Comparison of ENCODE assay signal across 20 mouse cellular contexts in genomic region chr8:122953028-122953427, GRCm38 (mm10).
A peak's percentile ranks its signal among the peaks of the same experiment; 100 is the strongest.
DNase-seq lines count a peak whose midpoint lies in the region; ATAC-seq lines count a peak whose summit lies in the region.
"Had no signal": no experiment of that assay in that cellular context is flagged by ENCODE, and none has a peak within 500 bp of the region (broad histone marks: within the 10 kb centered on the region; RNA-seq: fewer than 3 reads in every experiment).

No protein-coding gene starts in this region.

- no peak for DNase-seq in liver, embryonic 13.5 days
- no peak for DNase-seq in liver
- DNase-seq in layer of hippocampus, postnatal 14 days (ENCODE audit: low spot score in 2 of 2): no peak
- no peak for DNase-seq in urinary bladder, postnatal 25 days (ENCODE audit: low spot score)
- DNase-seq in liver, embryonic 11.5 days (ENCODE audit: low spot score): no peak
- DNase-seq: adrenal gland, postnatal 10 days; cerebellum, adult 2 months; cerebellum, postnatal 25 days; embryo, embryonic 11 days; kidney, adult 11 months; lung, postnatal 4 days had no signal

- H3K4me1 ChIP-seq in liver, embryonic 13.5 days (replicated peaks): peaks cover 80% of the 10 kb centered on the region
- H3K4me1 ChIP-seq in liver, embryonic 11.5 days (replicated peaks; ENCODE audit: control insufficient read depth, insufficient read depth, low read length): peaks cover 59% of the 10 kb centered on the region

- no peak for ATAC-seq in liver, embryonic 13.5 days (ENCODE audit: low read depth)
- peak; percentile 64 for ATAC-seq in activated CD4-positive, CD25-positive, alpha-beta regulatory T cell, adult 4 months
- peak; percentile 50 for ATAC-seq in megakaryocyte, adult 5-6 weeks (ENCODE audit: poor library complexity, severe bottlenecking)
- peak; percentile 36; the same call in 1 of the 2 replicates for ATAC-seq in neutrophil, adult 5-6 weeks (ENCODE audit: extremely low read depth, insufficient number of reproducible peaks, low FRiP score, poor library complexity, severe bottlenecking)
- no peak for ATAC-seq in liver, embryonic 11.5 days (replicated peaks; ENCODE audit: low FRiP score)
- ATAC-seq: forebrain, embryonic 13.5 days; hindbrain, postnatal 0 days had no signal

- no peak overlapping the region for H3K4me2 ChIP-seq in liver, embryonic 13.5 days
- no peak overlapping the region for H3K4me2 ChIP-seq in liver, embryonic 11.5 days
- H3K4me2 ChIP-seq: embryonic facial prominence, embryonic 13.5 days; forebrain, embryonic 13.5 days; heart, embryonic 11.5 days; midbrain, embryonic 11.5 days had no signal

- no peaks in the 10 kb centered on the region for H3K36me3 ChIP-seq in liver, embryonic 13.5 days
- no peaks in the 10 kb centered on the region for H3K36me3 ChIP-seq in liver, embryonic 11.5 days (ENCODE audit: control insufficient read depth, insufficient read depth, low read length)
- H3K36me3 ChIP-seq: embryonic facial prominence, embryonic 13.5 days had no signal

- 42% methylated on average over 6 of the region's 6 CpGs for WGBS in liver, embryonic 13.5 days (ENCODE audit: insufficient replicate concordance)
- 70% methylated on average over 6 of the region's 6 CpGs for WGBS in liver, embryonic 11.5 days

- peak overlapping the region; percentile 21; the same call in 1 of the 2 replicates for H3K27ac ChIP-seq in liver, embryonic 13.5 days
- no peak overlapping the region for H3K27ac ChIP-seq in liver, embryonic 11.5 days (ENCODE audit: low read depth, low read length)
- H3K27ac ChIP-seq: embryonic facial prominence, embryonic 13.5 days; forebrain, embryonic 13.5 days; hindbrain, postnatal 0 days had no signal

- H3K27me3 ChIP-seq in liver, embryonic 13.5 days: no peaks in the 10 kb centered on the region
- no peaks in the 10 kb centered on the region for H3K27me3 ChIP-seq in liver, embryonic 11.5 days (replicated peaks; ENCODE audit: control insufficient read depth, insufficient read depth, low read length)
- H3K27me3 ChIP-seq: embryonic facial prominence, embryonic 13.5 days; forebrain, embryonic 13.5 days had no signal

- H3K4me3 ChIP-seq in liver, embryonic 13.5 days (replicated peaks): no peak overlapping the region
- no peak overlapping the region for H3K4me3 ChIP-seq in liver, embryonic 11.5 days (ENCODE audit: low read depth, low read length)
- H3K4me3 ChIP-seq: embryonic facial prominence, embryonic 13.5 days; erythroblast, embryonic 14.5 days; forebrain, embryonic 13.5 days had no signal

- H3K9me3 ChIP-seq in liver, embryonic 13.5 days (replicated peaks): no peaks in the 10 kb centered on the region
- H3K9me3 ChIP-seq in liver, embryonic 11.5 days (ENCODE audit: control insufficient read depth, low read length): no peaks in the 10 kb centered on the region
- H3K9me3 ChIP-seq: embryonic facial prominence, embryonic 13.5 days; forebrain, embryonic 13.5 days had no signal

- H3K9ac ChIP-seq in liver, embryonic 13.5 days: no peak overlapping the region
- no peak overlapping the region for H3K9ac ChIP-seq in liver, embryonic 11.5 days (ENCODE audit: low read depth, low read length)
- H3K9ac ChIP-seq: embryonic facial prominence, embryonic 13.5 days; forebrain, embryonic 13.5 days had no signal

Comparison
In these comparisons a context has a peak if more than half of its experiments do, and no peak if none do; other contexts are left out.
1. ATAC-seq: peak in activated CD4-positive, CD25-positive, alpha-beta regulatory T cell, adult 4 months (single experiment), megakaryocyte, adult 5-6 weeks (single experiment) and neutrophil, adult 5-6 weeks (single experiment); none in liver, embryonic 13.5 days (single experiment) and liver, embryonic 11.5 days (single experiment).